Mouse (Mus musculus): ENCODE data around the gene Vmn1r213. TPM values are rescaled to one million over a fixed set of nuclear protein-coding genes. Genes with fewer than 3 reads are reported as not detected.

Vmn1r213 gene
- total RNA-seq (2012; rRNA removed), result not detected in 2 replicates
- not detected for polyA plus RNA-seq (2012; ENCODE audit: insufficient read depth in 1 of 2, insufficient read length in 2 of 2, low read depth in 1 of 2, low replicate concordance in 2 of 2, missing spikeins in 1 of 2)

- DNase-seq (ENCODE audit: low read depth, low spot score), result no peak
- TF ChIP-seq MAFK (IDR thresholded peaks at IDR 0.05; ENCODE audit: borderline replicate concordance, low read depth, low read length), result no peak
- no peak for TF ChIP-seq NELFE (IDR thresholded peaks at IDR 0.05; ENCODE audit: low read depth, low read length)
- TF ChIP-seq TCF12 (IDR thresholded peaks at IDR 0.05; ENCODE audit: low read depth, low read length), result no peak
- TF ChIP-seq KAT2A (conservative IDR thresholded peaks at IDR 0.05; ENCODE audit: low read depth, low read length), result no peak
- TF ChIP-seq MYC (IDR thresholded peaks at IDR 0.05; ENCODE audit: low read depth, low read length), result no peak
- no peak for TF ChIP-seq MYB (IDR thresholded peaks at IDR 0.05; ENCODE audit: low read depth, low read length)
- TF ChIP-seq TBP (IDR thresholded peaks at IDR 0.05; ENCODE audit: low read depth, low read length), result no peak
- TF ChIP-seq ZMIZ1 (IDR thresholded peaks at IDR 0.05; ENCODE audit: low read depth, low read length), result no peak
- no peak for TF ChIP-seq ELF1 (IDR thresholded peaks at IDR 0.05; ENCODE audit: low read depth, low read length)
- TF ChIP-seq MAZ (IDR thresholded peaks at IDR 0.05; ENCODE audit: low read depth, low read length), result no peak
- TF ChIP-seq SIN3A (IDR thresholded peaks at IDR 0.05; ENCODE audit: low read length), result no peak
- TF ChIP-seq GATA1 (IDR thresholded peaks at IDR 0.05; ENCODE audit: low read depth, low read length), result no peak
- no peak for TF ChIP-seq SMC3 (IDR thresholded peaks at IDR 0.05; ENCODE audit: low read depth, low read length)
- TF ChIP-seq HCFC1 (IDR thresholded peaks at IDR 0.05; ENCODE audit: low read depth, low read length), result no peak
- no peak for TF ChIP-seq TAL1 (IDR thresholded peaks at IDR 0.05; ENCODE audit: low read length)
- no peak for TF ChIP-seq NRF1 (IDR thresholded peaks at IDR 0.05; ENCODE audit: insufficient read depth, low read depth, low read length, poor library complexity, severe bottlenecking)
- Histone ChIP-seq H3K79me2 (ENCODE audit: control insufficient read depth, insufficient read depth, low read length, poor library complexity) (no peaks in the 10 kb centered on the region), H3K9ac (ENCODE audit: control insufficient read depth, low read depth, low read length, poor library complexity, severe bottlenecking) (no peak within 1 kb of the TSS), H3K27me3 (ENCODE audit: control insufficient read depth in 1 of 2, insufficient read depth in 2 of 2, low read length in 2 of 2) (no peaks in the 10 kb centered on the region), H3K9me3 (replicated peaks; ENCODE audit: insufficient read depth, low read length) (no peaks in the 10 kb centered on the region), H3K4me3 (ENCODE audit: control insufficient read depth in 1 of 2, insufficient read depth in 1 of 2, low read depth in 2 of 2, low read length in 2 of 2) (no peak within 1 kb of the TSS), H3K36me3 (ENCODE audit: control insufficient read depth in 1 of 2, insufficient read depth in 2 of 2, low read length in 2 of 2) (no peaks in the 10 kb centered on the region), H3K4me1 (ENCODE audit: control insufficient read depth in 1 of 2, insufficient read depth in 2 of 2, low read length in 2 of 2) (no peaks in the 10 kb centered on the region), H3K27ac (ENCODE audit: control insufficient read depth, low read depth, low read length) (no peak within 1 kb of the TSS)
Measured at GRCm38 (mm10) chr13:23007356-23007755, at the start of gene Vmn1r213. Vmn1r213 (plus strand) TSS chr13:23007656.

- TF ChIP-seq HCFC1 (IDR thresholded peaks at IDR 0.05; ENCODE audit: low read depth, low read length), result no peak
- no peak for TF ChIP-seq RAD21 (IDR thresholded peaks at IDR 0.05; ENCODE audit: low read depth, low read length)
- no peak for TF ChIP-seq CTCF (IDR thresholded peaks at IDR 0.05 in 2 of 3, conservative IDR thresholded peaks at IDR 0.05 in 1 of 3; ENCODE audit: control insufficient read depth in 1 of 3, insufficient read depth in 1 of 3, low read depth in 2 of 3, low read length in 3 of 3, poor library complexity in 1 of 3, severe bottlenecking in 1 of 3)
- no peak for TF ChIP-seq MAZ (IDR thresholded peaks at IDR 0.05; ENCODE audit: low read depth, low read length)
- TF ChIP-seq NRF1 (IDR thresholded peaks at IDR 0.05; ENCODE audit: insufficient read depth, low read depth, low read length, poor library complexity, severe bottlenecking), result no peak
- no peak for TF ChIP-seq NELFE (IDR thresholded peaks at IDR 0.05; ENCODE audit: low read depth, low read length)
- TF ChIP-seq ELF1 (IDR thresholded peaks at IDR 0.05; ENCODE audit: low read depth, low read length), result no peak
- no peak for TF ChIP-seq ZNF384 (IDR thresholded peaks at IDR 0.05; ENCODE audit: low read depth, low read length)
- TF ChIP-seq ETS1 (IDR thresholded peaks at IDR 0.05; ENCODE audit: low read depth, low read length), result no peak
- no peak for TF ChIP-seq CHD1 (IDR thresholded peaks at IDR 0.05; ENCODE audit: low read depth, low read length)
- TF ChIP-seq SMC3 (IDR thresholded peaks at IDR 0.05; ENCODE audit: low read depth, low read length), result no peak
- TF ChIP-seq POLR2AphosphoS5 (IDR thresholded peaks at IDR 0.05; ENCODE audit: borderline replicate concordance, low read depth, low read length), result no peak
- TF ChIP-seq MAFK (IDR thresholded peaks at IDR 0.05; ENCODE audit: borderline replicate concordance, low read depth, low read length), result no peak
- TF ChIP-seq TAL1 (IDR thresholded peaks at IDR 0.05; ENCODE audit: low read length), result no peak
- TF ChIP-seq POLR2A (IDR thresholded peaks at IDR 0.05; ENCODE audit: control insufficient read depth in 1 of 2, insufficient read depth in 1 of 2, low read depth in 1 of 2, low read length in 2 of 2, poor library complexity in 1 of 2), result no peak
- no peak for TF ChIP-seq SIN3A (IDR thresholded peaks at IDR 0.05; ENCODE audit: low read length)
- no peak for TF ChIP-seq USF2 (IDR thresholded peaks at IDR 0.05; ENCODE audit: borderline replicate concordance in 1 of 2, insufficient read depth in 1 of 2, low read depth in 1 of 2, low read length in 2 of 2)
- no peak for TF ChIP-seq MAX (IDR thresholded peaks at IDR 0.05; ENCODE audit: low read length)
- no peak for TF ChIP-seq UBTF (IDR thresholded peaks at IDR 0.05; ENCODE audit: borderline replicate concordance, insufficient read depth, low read depth, low read length)
- no peaks in the 10 kb centered on the region for H3K4me1 ChIP-seq (ENCODE audit: control insufficient read depth in 1 of 2, insufficient read depth in 2 of 2, low read length in 2 of 2)
- H3K79me2 ChIP-seq (ENCODE audit: control insufficient read depth, insufficient read depth, low read length, poor library complexity), result no peaks in the 10 kb centered on the region
- H3K4me3 ChIP-seq (ENCODE audit: control insufficient read depth in 1 of 2, insufficient read depth in 1 of 2, low read depth in 2 of 2, low read length in 2 of 2), result no peak overlapping the region
- no peak overlapping the region for H3K9ac ChIP-seq (ENCODE audit: control insufficient read depth, low read depth, low read length, poor library complexity, severe bottlenecking)
- H3K27me3 ChIP-seq (ENCODE audit: control insufficient read depth in 1 of 2, insufficient read depth in 2 of 2, low read length in 2 of 2), result no peaks in the 10 kb centered on the region
- no peaks in the 10 kb centered on the region for H3K36me3 ChIP-seq (ENCODE audit: control insufficient read depth in 1 of 2, insufficient read depth in 2 of 2, low read length in 2 of 2)
- H3K27ac ChIP-seq (ENCODE audit: control insufficient read depth, low read depth, low read length), result no peak overlapping the region
- no peak for DNase-seq (ENCODE audit: low read depth, low spot score)
- H3K9me3 ChIP-seq (replicated peaks; ENCODE audit: insufficient read depth, low read length), result no peaks in the 10 kb centered on the region
Measured at GRCm38 (mm10) chr13:22990214-22990891, 17.1 kb upstream of the Vmn1r213 start.
